Mouse (Mus musculus) kidney, postnatal 4 days (tissue): ENCODE measurements around the gene Tprgl.

Source experiments
- DNase-seq, 2 experiments: peaks; one replicate each; pipeline ENCODE4 v3.0.0; 2021; ENCODE audit warnings: mixed read lengths in 2 of 2

The Tprgl gene

GRCm38 (mm10) chr4:154118782-154119181 is 41.7 kb downstream of the Tprgl start:
- no peak for DNase-seq

GRCm38 (mm10) chr4:154116421-154116820 is 44.0 kb downstream of the Tprgl start:
- DNase-seq = peak; percentile 25 to 31

GRCm38 (mm10) chr4:154109850-154110243 is 50.6 kb downstream of the Tprgl start:
- DNase-seq = no peak

- DNase-seq = no peak
Measured at GRCm38 (mm10) chr4:154109216-154109849, 51.1 kb downstream of the Tprgl start.
